Mouse (Mus musculus) G1E (cell line): ENCODE measurements at regions not wholly inside any gene's neighbourhood (a gene's known extent, or its start where the extent isn't known, plus 50 kb on each side); places are given as distances from the start of the nearest gene placed in this dataset.

ENCODE experiments used
- ATAC-seq: 2 replicates; pipeline ENCODE4 v1.8.0; 2016; ENCODE audit warnings: mild to moderate bottlenecking; ENCODE audit not compliant: insufficient number of reproducible peaks, poor library complexity, low FRiP score, severe bottlenecking; ENCODE audit errors: extremely low read depth
- DNase-seq: peaks from one replicate; pipeline ENCODE4 v3.0.0; 2012; ENCODE audit warnings: low spot score
- H3K27me3 ChIP-seq: 2 replicates; pipeline ENCODE4 v1.6.1; 2012; ENCODE audit warnings: mild to moderate bottlenecking, low read length, inconsistent platforms; ENCODE audit not compliant: insufficient read depth
- H3K36me3 ChIP-seq: replicated peaks from 2 replicates; pipeline ENCODE3; 2012; ENCODE audit warnings: mild to moderate bottlenecking, inconsistent platforms
- H3K4me1 ChIP-seq: 2 replicates; pipeline ENCODE4 v1.6.1; 2012; ENCODE audit warnings: low read depth, low read length, inconsistent platforms, mixed read lengths; ENCODE audit not compliant: insufficient read depth
- H3K4me3 ChIP-seq: 2 replicates; pipeline ENCODE4 v1.5.1; 2012; ENCODE audit warnings: low read depth, mild to moderate bottlenecking, inconsistent platforms, low read length, moderate library complexity, mixed read lengths
- H3K9me3 ChIP-seq: replicated peaks from 2 replicates; pipeline ENCODE4 v1.6.1; 2012; ENCODE audit warnings: inconsistent platforms
- CTCF ChIP-seq: IDR thresholded peaks from 2 replicates; pipeline ENCODE4 v1.5.1; 2012; ENCODE audit warnings: low read depth, low read length, inconsistent platforms, mixed read lengths
- GATA1 ChIP-seq: IDR thresholded peaks from 2 replicates; pipeline ENCODE4 v1.6.1; 2012; ENCODE audit warnings: borderline replicate concordance, low read length, inconsistent platforms, mixed read lengths
- GATA2 ChIP-seq: IDR thresholded peaks from 2 replicates; pipeline ENCODE4 v1.6.1; 2012; ENCODE audit warnings: low read depth, low read length, inconsistent platforms, borderline replicate concordance
- POLR2AphosphoS5 ChIP-seq: IDR thresholded peaks from 2 replicates; pipeline ENCODE4 v1.6.1; 2012; ENCODE audit warnings: low read depth, low read length, inconsistent platforms; ENCODE audit not compliant: insufficient replicate concordance
- TAL1 ChIP-seq: conservative IDR thresholded peaks from 2 replicates; pipeline ENCODE4 v1.6.1; 2012; ENCODE audit warnings: low read depth, low read length, inconsistent platforms, mixed read lengths

GRCm38 (mm10) chr1:57095361-57096247 is 117.2 kb upstream of the Satb2 start:
- ATAC-seq (no peak), DNase-seq (no peak)
- Histone ChIP-seq H3K4me1 (no peaks in the 10 kb centered on the region), H3K9me3 (peaks cover 41% of the 10 kb centered on the region), H3K36me3 (no peaks in the 10 kb centered on the region), H3K27me3 (no peaks in the 10 kb centered on the region), H3K4me3 (no peak overlapping the region)
- TF ChIP-seq CTCF (no peak), POLR2AphosphoS5 (no peak), GATA2 (no peak), GATA1 (no peak), TAL1 (no peak)

GRCm38 (mm10) chr1:57096248-57096600 is 117.8 kb upstream of the Satb2 start:
- no peaks in the 10 kb centered on the region for H3K27me3 ChIP-seq
- H3K4me1 ChIP-seq: no peaks in the 10 kb centered on the region
- no peak for ATAC-seq
- H3K36me3 ChIP-seq: no peaks in the 10 kb centered on the region
- TF ChIP-seq GATA1: no peak
- TF ChIP-seq CTCF: no peak
- no peak for TF ChIP-seq GATA2
- no peak for TF ChIP-seq POLR2AphosphoS5
- TF ChIP-seq TAL1: no peak
- no peak overlapping the region for H3K4me3 ChIP-seq
- no peak for DNase-seq
- H3K9me3 ChIP-seq: peaks cover 46% of the 10 kb centered on the region

- no peak for DNase-seq
- no peaks in the 10 kb centered on the region for H3K4me1 ChIP-seq
- H3K36me3 ChIP-seq: no peaks in the 10 kb centered on the region
- TF ChIP-seq GATA1: no peak
- H3K4me3 ChIP-seq: no peak overlapping the region
- no peak for ATAC-seq
- no peaks in the 10 kb centered on the region for H3K27me3 ChIP-seq
- H3K9me3 ChIP-seq: peaks cover 50% of the 10 kb centered on the region
Observed at GRCm38 (mm10) chr1:57096740-57097139, 118.3 kb upstream of the Satb2 start.

- ATAC-seq (no peak), DNase-seq (no peak)
- TF ChIP-seq CTCF: no peak
- TF ChIP-seq POLR2AphosphoS5: no peak
- no peak for TF ChIP-seq GATA2
- TF ChIP-seq GATA1: no peak
- no peak for TF ChIP-seq TAL1
- H3K4me1 ChIP-seq: no peaks in the 10 kb centered on the region
- H3K4me3 ChIP-seq: no peak overlapping the region
- H3K27me3 ChIP-seq: no peaks in the 10 kb centered on the region
- H3K36me3 ChIP-seq: no peaks in the 10 kb centered on the region
- H3K9me3 ChIP-seq: peaks cover 54% of the 10 kb centered on the region
Observed at GRCm38 (mm10) chr1:57100614-57101013, 122.2 kb upstream of the Satb2 start.

- no peak overlapping the region for H3K4me3 ChIP-seq
- no peak for DNase-seq
- H3K36me3 ChIP-seq: no peaks in the 10 kb centered on the region
- ATAC-seq: no peak
- no peaks in the 10 kb centered on the region for H3K4me1 ChIP-seq
- no peak for TF ChIP-seq CTCF
- TF ChIP-seq GATA1: no peak
- peaks cover 28% of the 10 kb centered on the region for H3K9me3 ChIP-seq
- no peaks in the 10 kb centered on the region for H3K27me3 ChIP-seq
Observed at GRCm38 (mm10) chr1:57107308-57107707, 128.9 kb upstream of the Satb2 start.

GRCm38 (mm10) chr1:57120678-57121077 is 142.2 kb upstream of the Satb2 start:
- ATAC-seq (no peak), DNase-seq (no peak)
- Histone ChIP-seq H3K4me1 (no peaks in the 10 kb centered on the region), H3K9me3 (peaks cover 38% of the 10 kb centered on the region), H3K27me3 (no peaks in the 10 kb centered on the region), H3K4me3 (no peak overlapping the region), H3K36me3 (no peaks in the 10 kb centered on the region)
- TF ChIP-seq CTCF (no peak), TAL1 (no peak), GATA2 (no peak), GATA1 (no peak), POLR2AphosphoS5 (no peak)
